Mouse (Mus musculus): ENCODE data around the gene Stpg4.

- TF ChIP-seq EP300 (IDR thresholded peaks at IDR 0.05; ENCODE audit: low read depth) = no peak
- TF ChIP-seq CTCF (IDR thresholded peaks at IDR 0.05; ENCODE audit: low read depth) = no peak
These were observed 45.3 kb upstream of the Stpg4 start for GRCm38 (mm10) chr17:87472879-87473278.
